Mouse (Mus musculus) cerebellum, adult 9-11 months (tissue): ENCODE results near the gene Cd163.

ENCODE experiments used
- DNase-seq: peaks from one replicate; pipeline ENCODE4 v3.0.0; 2022

Gene Cd163

GRCm38 (mm10) chr6:124364328-124364727 lies 59.9 kb downstream of the Cd163 start:
- DNase-seq = no peak

GRCm38 (mm10) chr6:124373584-124374206 lies 69.2 kb downstream of the Cd163 start:
- DNase-seq = no peak

GRCm38 (mm10) chr6:124374683-124375082 lies 70.2 kb downstream of the Cd163 start:
- no peak for DNase-seq

GRCm38 (mm10) chr6:124375435-124375884 lies 71.0 kb downstream of the Cd163 start:
- DNase-seq = no peak

GRCm38 (mm10) chr6:124376311-124376710 lies 71.9 kb downstream of the Cd163 start:
- DNase-seq = no peak

GRCm38 (mm10) chr6:124377494-124378255 lies 73.2 kb downstream of the Cd163 start:
- no peak for DNase-seq

- DNase-seq = no peak
These were observed 74.9 kb downstream of the Cd163 start for GRCm38 (mm10) chr6:124379331-124379730.
